ENCODE assay signal across 28 mouse cellular contexts in genomic region chr4:9750404-9750803, GRCm38 (mm10).
"Had no signal": no experiment of that assay in that cellular context is flagged by ENCODE, and none has a peak within 500 bp of the region (broad histone marks: within the 10 kb centered on the region; RNA-seq: fewer than 3 reads in every experiment).

No protein-coding gene starts in this region.

- H3K9me3 ChIP-seq: limb, embryonic 10.5 days; limb, embryonic 12.5 days; limb, embryonic 13.5 days; limb, embryonic 15.5 days; liver, embryonic 12.5 days; liver, embryonic 13.5 days; liver, embryonic 15.5 days; lung, embryonic 15.5 days; megakaryocyte, embryonic 14.5 days; midbrain, embryonic 10.5 days; midbrain, embryonic 12.5 days; midbrain, embryonic 13.5 days; midbrain, embryonic 15.5 days; neural tube, embryonic 12.5 days had no signal

- H3K27ac ChIP-seq: limb, embryonic 10.5 days; limb, embryonic 12.5 days; limb, embryonic 13.5 days; limb, embryonic 15.5 days; liver, embryonic 12.5 days; liver, embryonic 13.5 days; liver, embryonic 14.5 days; liver, embryonic 15.5 days; lung, embryonic 15.5 days; macrophage; midbrain, embryonic 10.5 days; midbrain, embryonic 12.5 days; midbrain, embryonic 13.5 days; midbrain, embryonic 15.5 days; neural tube, embryonic 12.5 days had no signal

- H3K36me3 ChIP-seq: limb, embryonic 10.5 days; limb, embryonic 12.5 days; limb, embryonic 13.5 days; limb, embryonic 15.5 days; liver, embryonic 12.5 days; liver, embryonic 13.5 days; liver, embryonic 15.5 days; lung, embryonic 15.5 days; midbrain, embryonic 10.5 days; midbrain, embryonic 12.5 days; midbrain, embryonic 13.5 days; midbrain, embryonic 15.5 days; neural tube, embryonic 12.5 days had no signal

- H3K4me3 ChIP-seq: limb, embryonic 10.5 days; limb, embryonic 12.5 days; limb, embryonic 13.5 days; limb, embryonic 15.5 days; liver, embryonic 12.5 days; liver, embryonic 13.5 days; liver, embryonic 15.5 days; lung, embryonic 15.5 days; megakaryocyte, embryonic 14.5 days; midbrain, embryonic 10.5 days; midbrain, embryonic 12.5 days; midbrain, embryonic 13.5 days; midbrain, embryonic 15.5 days; myocyte; neural tube, embryonic 12.5 days had no signal

- DNase-seq: left cerebral cortex, postnatal 4 days; liver; liver, embryonic 13.5 days; liver, postnatal 0 days; lung, adult 18-20 months; lung, adult 2 months; lung, embryonic 14.5 days; lung, postnatal 10 days; lung, postnatal 14 days; lung, postnatal 36 days; lung, postnatal 4 days; midbrain, embryonic 14.5 days had no signal

- H3K27me3 ChIP-seq: limb, embryonic 12.5 days; limb, embryonic 13.5 days; limb, embryonic 15.5 days; liver, embryonic 12.5 days; liver, embryonic 13.5 days; liver, embryonic 15.5 days; lung, embryonic 15.5 days; megakaryocyte, embryonic 14.5 days; midbrain, embryonic 12.5 days; midbrain, embryonic 13.5 days; midbrain, embryonic 15.5 days; neural tube, embryonic 12.5 days had no signal

- H3K9ac ChIP-seq: limb, embryonic 12.5 days; limb, embryonic 13.5 days; limb, embryonic 15.5 days; liver, embryonic 12.5 days; liver, embryonic 13.5 days; liver, embryonic 14.5 days; liver, embryonic 15.5 days; liver, postnatal 0 days; lung, embryonic 14.5 days; lung, embryonic 15.5 days; midbrain, embryonic 12.5 days; midbrain, embryonic 13.5 days; midbrain, embryonic 15.5 days; neural tube, embryonic 12.5 days had no signal

- H3K4me1 ChIP-seq: limb, embryonic 10.5 days; limb, embryonic 12.5 days; limb, embryonic 13.5 days; limb, embryonic 15.5 days; lung, embryonic 15.5 days; midbrain, embryonic 10.5 days; midbrain, embryonic 12.5 days; midbrain, embryonic 13.5 days; midbrain, embryonic 15.5 days; neural tube, embryonic 12.5 days had no signal
